Mouse (Mus musculus) erythroid progenitor cell, adult 5-6 weeks (primary cell): ENCODE data around the gene Ivd. TPM values are rescaled to one million over a fixed set of nuclear protein-coding genes. Genes with fewer than 3 reads are reported as not detected.
A peak's percentile ranks its signal among the peaks of the same experiment; 100 is the strongest.

ENCODE experiments used
- ATAC-seq: replicated peaks from 2 replicates; pipeline ENCODE4 v1.8.0; 2016; ENCODE audit warnings: moderate number of reproducible peaks, mild to moderate bottlenecking, moderate TSS enrichment, inconsistent platforms; ENCODE audit not compliant: poor library complexity, low FRiP score, severe bottlenecking
- total RNA-seq, 2 experiments: library from RNA; stranded (forward) in 1 of 2; stranded (reverse) in 1 of 2; fragments of 150-400 nt in 1 of 2; fragments of 186-747, 209-891 nt in 1 of 2; gene quantifications; 2 replicates each; pipeline versions ENCODE4 v1.2.3 to v1.2.4; 2015 to 2017; ENCODE audit warnings: low replicate concordance in 2 of 2

Gene Ivd
- total RNA-seq, 2 experiments from 2014 or later = 1.9 to 6.3 TPM

DNA sequence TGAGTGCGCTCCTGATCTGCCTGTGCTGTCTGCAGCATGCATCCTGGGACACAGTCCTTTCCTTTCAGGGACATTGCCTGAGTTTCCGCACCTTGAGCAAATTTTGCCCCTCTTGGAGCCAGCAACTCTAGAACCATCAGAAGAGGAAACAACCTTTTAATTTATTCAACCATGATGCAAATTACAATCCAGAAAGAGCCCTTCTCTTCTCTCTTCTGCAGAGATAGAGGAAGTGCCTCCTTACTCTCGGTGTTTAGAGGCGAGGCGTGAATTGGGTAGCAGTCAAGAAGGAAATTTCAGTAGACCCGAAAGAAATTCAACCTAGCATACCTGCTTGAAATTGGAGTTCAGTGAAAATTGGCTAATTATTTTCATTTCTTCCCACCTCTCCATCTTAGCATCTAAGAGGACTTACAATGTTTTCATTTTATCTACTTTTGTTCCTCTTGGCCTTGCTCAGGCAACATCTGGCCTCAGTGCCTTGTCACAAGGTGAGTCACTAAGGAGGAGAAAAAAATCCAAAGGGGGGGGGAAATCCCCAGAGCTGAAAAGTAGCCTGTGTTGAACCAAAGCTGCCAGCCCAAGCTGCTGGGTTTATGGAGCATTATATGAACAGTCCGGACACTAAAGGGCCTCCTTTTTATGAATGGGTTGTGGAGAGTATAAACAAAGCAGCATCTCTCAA lies 43.8 kb downstream of the Ivd start:
- ATAC-seq = no peak

DNA sequence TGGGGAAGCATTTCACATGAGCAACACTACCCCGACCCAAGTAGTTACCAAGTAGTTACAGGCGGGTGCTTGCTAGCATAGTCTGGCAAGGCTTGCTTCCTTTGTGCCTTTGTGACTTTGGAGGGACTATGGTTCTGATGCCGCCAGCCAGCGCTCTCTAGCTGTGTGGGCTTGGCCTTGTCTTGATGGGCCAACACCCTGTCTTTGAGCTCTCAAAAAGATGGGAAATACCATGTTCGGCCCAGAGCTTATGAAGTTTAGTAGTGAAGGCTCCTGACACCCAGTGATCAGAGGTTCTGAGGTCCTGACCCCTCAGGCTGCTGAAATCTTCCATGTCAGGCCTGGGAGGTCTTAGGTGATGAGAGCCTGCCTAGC lies 44.4 kb downstream of the Ivd start:
- no peak for ATAC-seq

DNA sequence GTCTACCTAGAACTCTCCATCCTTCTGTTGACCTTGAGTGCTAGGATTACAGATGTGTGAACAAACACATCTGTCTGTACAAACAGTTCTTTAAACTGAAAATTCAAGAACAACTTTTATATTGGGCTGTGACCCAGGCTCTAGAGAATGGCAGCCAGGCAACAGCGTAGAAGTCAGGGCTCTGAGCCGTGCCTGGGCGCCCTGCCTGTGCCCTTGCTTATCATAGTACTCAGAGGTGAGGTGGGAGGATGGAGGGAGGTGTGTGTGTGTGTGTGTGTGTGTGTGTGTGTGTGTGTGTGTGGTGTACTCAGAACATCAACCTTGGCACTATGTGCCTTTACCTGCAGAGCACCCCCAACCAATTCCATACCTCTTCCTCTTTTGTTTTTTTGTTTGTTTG lies 46.0 kb downstream of the Ivd start:
- ATAC-seq = no peak

DNA sequence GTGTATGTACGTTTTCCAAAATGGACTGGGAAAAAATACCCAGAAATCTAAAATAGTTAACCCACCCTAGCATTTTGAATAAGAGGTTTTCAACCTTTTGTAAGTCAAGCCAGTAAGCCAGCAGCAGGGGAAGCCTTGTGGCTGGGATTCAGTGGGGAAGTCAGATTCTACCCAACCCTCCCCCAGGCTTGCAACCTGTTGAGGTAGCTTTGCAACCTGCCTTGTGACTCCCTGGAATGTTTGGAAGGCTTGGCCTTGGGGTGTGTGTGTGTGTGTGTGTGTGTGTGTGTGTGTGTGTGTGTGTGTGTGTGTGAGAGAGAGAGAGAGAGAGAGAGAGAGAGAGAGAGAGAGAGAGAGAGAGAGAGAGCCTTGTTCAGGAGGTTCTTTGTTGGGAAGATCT lies 47.4 kb downstream of the Ivd start:
- ATAC-seq = no peak

DNA sequence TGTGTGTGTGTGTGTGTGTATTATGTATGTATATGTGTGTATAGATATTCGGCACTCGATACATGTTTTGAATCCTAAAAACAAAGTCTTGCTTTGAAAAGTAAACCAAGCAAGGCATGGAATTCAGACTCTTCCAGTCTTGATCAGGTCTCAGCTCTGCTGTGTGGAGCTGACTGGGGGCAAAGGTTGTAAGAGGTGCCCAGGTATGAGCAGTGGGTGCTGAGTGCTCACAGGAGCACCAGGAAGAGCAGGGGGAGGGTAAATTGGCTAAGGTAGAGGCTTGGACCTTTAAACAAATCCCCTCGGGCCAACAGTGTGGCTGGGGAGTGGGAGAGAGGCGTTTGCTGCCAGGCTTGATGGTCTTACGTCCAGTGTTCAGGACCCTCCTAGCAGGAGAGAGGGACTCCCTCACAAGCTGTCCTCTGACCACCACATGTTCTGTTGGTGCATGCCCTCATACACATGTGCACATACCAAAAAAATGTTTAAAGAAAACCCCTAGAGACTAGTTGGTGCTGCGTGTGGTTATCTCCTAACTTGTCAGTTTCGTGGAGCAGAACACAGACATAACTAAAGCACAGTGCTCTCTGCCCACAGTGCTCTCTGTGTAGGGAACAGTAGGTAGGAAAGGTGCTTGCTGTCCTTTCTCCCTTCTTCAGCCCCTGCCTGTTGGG lies 49.0 kb downstream of the Ivd start:
- ATAC-seq = no peak

DNA sequence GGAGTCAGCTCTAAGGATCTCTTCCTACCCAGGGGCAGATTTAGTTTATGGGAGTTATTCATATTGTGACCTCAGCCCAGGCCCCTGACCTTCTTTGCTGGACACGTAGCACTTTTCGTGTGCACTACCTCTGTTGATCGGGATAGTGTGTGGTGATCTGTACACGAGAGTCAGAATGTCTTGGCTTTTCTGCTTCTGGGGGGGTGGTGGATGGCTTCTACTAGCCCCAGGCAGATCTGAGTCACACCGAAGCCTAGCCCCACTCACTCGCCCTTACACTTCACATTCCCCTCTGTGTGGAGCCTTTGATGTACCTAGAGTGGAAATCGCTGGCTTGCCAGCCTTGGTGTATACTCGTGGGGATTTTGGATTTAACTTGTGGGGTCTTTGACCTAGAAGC lies 51.0 kb downstream of the Ivd start:
- no peak for ATAC-seq

DNA sequence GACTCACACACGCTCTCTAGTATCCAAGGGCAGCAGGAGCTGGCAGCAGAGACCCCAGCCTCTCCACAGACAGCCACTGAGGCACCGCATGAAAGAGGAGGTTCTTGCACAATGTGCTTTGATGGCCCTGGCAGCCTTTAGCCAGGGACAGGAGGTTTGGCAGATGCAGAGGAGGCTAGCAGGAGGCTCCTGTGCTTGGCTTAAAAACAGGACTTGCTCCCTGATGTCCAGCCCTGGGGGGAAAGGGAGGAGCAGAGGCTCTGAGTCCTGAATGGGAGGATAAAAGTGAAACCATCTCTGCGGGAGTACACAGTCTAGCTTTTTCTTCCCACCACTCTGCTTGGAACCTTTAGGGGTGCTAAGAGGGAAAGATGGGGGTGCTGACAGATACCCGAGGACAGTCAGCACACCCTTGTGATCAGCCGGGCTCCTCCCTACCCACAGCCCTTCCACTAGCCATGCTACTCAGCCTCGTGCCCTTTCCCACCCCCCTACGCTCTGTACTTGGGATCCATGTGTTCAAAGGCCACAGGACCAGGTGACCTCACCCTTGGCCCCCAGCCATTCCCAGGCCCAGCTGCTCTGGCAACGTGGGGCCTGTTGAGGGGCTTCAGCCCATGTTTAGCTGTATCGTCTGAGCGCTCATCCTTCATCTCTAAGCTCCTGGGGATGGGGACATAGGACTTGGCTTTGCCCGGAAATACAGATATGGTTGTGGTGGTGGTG lies 52.0 kb downstream of the Ivd start:
- ATAC-seq = no peak

DNA sequence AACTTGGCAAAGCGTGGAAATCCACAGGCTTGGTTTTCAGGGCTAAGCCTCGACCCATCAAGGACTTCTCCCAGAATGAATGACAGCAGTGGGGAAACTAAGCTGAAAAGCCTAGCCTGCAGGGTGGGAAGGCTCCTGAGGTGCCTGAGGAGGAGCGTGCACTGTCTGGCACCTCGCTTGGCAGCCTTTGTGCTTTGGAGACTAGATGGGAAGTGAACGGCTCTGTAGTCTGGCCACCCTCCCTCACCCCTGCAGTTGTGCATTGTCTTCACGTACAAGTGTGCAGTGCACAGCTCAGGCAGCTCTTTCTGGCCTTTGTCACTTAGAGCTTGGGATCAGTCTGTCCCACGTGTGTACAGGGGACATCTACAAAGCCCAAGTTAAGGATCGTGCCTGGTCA lies 52.9 kb downstream of the Ivd start:
- ATAC-seq = no peak

DNA sequence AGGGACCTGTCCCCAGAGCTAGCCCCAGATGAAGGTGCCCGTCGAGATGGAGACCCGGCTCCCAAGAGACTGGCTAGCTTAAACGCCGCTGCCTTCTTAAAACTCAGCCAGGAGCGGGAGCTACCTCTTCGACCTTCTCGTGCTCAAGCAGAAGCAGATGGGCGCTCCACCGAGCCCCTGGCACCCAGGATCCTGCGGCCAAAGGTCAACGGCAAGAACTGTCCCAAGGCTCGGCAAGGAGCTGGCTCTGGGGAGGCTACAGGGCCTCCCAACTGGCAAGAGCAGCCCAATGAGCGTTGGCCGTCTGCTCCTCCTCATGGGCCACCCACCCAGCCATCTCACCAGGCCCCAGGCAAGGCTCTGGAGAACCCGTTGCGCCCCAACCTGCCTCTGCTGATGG lies 54.7 kb downstream of the Ivd start:
- ATAC-seq = no peak

DNA sequence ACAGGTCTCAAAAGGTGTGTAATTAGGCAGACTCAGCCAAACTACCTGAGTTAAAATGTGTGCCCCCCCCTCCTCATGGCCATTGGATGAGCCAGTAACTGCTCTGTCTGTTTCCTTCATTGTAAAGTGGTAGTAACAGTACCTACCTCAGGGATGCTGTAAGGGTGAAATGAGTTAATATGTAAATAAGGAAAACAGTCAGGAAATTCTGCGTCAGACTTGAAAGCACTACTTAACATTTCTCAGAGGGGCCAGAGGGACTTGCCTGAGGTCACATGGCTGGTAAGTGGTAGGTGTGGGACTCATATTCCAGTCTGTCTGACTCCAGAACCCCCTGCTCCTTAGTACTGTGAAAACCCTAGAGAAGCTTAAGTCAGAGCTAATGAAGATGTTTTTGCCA lies 56.8 kb downstream of the Ivd start:
- no peak for ATAC-seq

DNA sequence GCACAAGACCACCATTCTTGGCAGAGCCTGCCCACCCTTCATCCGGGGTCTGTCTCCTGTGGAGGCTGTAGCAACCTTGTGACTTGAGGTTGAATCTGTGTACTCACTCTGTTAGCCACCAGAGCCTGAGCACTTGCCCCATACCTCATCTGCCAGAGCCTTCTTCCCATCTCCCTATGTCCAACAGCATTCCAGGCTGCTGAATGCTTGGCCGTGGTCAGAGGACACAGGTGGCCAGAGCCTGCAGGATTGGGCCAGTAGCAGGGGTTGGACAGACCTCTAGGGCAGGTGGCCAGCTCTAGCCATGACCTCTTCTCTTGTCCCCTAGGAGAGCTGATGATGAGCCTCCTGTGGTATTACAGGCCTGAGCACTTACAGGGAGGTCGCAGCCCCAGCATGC lies 58.7 kb downstream of the Ivd start:
- no peak for ATAC-seq

DNA sequence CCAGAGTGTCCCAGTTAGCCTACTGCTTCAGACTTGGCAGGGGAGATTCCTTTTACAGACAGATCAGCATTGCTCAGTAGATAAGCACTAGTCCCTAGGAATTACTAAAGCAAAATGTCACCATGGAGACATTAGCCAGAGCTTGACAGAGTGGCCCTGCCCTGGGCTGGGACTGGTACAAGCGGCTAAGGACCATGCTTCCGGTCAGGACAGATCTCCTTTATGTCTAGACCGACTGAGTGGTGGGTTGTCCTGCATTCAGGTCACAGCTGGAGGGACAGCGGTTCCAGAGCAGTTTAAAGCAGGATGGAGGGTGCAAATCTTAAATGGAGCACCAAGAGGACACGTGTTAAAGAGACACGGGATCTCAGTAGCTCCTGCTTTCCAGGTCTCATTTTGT lies 64.2 kb downstream of the Ivd start:
- no peak; the same call in 1 of the 2 replicates for ATAC-seq

DNA sequence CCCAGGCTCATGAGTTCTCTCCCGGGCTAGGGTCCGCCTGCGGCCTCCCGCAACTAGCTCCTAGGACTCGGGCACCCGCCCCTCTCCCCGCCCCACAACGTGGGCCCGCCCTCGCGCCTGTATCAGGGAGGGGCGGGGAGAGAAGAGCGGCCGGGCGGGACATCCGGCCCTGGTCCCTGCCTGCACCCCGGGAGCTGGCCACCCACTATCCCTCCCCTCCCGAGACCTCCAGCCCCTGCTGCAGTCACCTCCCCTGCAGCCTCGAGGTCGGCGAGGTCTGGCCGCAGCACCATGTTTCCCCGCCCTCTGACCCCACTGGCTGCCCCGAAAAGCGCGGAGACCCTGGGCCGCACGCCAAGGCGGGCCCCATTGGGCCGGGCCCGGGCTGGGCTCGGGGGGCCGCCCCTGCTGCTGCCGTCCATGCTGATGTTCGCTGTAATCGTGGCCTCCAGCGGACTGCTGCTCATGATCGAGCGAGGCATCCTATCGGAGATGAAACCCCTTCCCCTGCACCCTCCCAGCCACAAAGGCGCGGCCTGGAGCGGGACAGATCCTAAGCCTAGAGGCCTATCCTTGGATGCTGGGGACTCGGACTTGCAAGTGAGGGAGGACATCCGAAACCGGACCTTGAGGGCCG lies 64.7 kb downstream of the Ivd start, which contains the start of gene Chst14:
Chst14 (plus strand) TSS at position 136 of the 637 bp plus-strand sequence.
- peak; percentile 91 for ATAC-seq

DNA sequence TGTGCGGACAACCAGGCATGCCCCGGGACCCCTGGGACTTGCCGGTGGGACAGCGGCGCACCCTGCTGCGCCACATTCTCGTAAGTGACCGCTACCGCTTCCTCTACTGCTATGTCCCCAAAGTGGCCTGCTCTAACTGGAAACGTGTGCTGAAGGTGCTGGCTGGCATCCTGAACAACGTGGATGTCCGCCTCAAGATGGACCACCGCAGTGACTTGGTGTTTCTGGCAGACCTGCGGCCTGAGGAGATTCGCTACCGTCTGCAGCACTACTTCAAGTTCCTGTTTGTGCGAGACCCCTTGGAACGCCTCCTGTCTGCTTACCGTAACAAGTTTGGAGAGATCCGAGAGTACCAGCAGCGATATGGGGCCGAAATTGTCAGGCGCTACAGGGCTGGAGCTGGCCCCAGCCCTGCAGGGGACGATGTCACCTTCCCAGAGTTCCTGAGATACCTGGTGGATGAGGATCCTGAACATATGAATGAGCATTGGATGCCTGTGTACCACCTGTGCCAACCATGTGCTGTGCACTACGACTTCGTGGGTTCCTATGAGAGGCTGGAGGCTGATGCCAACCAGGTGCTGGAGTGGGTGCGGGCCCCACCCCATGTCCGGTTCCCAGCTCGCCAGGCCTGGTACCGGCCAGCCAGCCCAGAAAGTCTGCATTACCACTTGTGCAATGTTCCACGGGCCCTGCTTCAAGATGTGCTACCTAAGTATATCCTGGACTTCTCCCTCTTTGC lies 65.4 kb downstream of the Ivd start:
- ATAC-seq = no peak

Other genes with a start within 250 kb of the Ivd start
- gene Pak6, start 198.7 kb upstream of the Ivd start, total RNA-seq (2015; ENCODE audit: low replicate concordance) = not detected in 2 replicates
- 0.15 and 0.39 TPM in 2 replicates for gene Pak6, start 198.7 kb upstream of the Ivd start, total RNA-seq (2017; ENCODE audit: low replicate concordance)
- not detected in 2 replicates for gene Ankrd63, start 158.0 kb upstream of the Ivd start, total RNA-seq (2015; ENCODE audit: low replicate concordance)
- not detected in 2 replicates for gene Ankrd63, start 158.0 kb upstream of the Ivd start, total RNA-seq (2017; ENCODE audit: low replicate concordance)
- gene Plcb2, start 133.5 kb upstream of the Ivd start, total RNA-seq (2015; ENCODE audit: low replicate concordance) = 14.3 and 18.4 TPM in 2 replicates
- 9.8 and 12.3 TPM in 2 replicates for gene Plcb2, start 133.5 kb upstream of the Ivd start, total RNA-seq (2017; ENCODE audit: low replicate concordance)
- 5.0 and 8.4 TPM in 2 replicates for gene Inafm2, start 116.2 kb upstream of the Ivd start, total RNA-seq (2015; ENCODE audit: low replicate concordance)
- gene Inafm2, start 116.2 kb upstream of the Ivd start, total RNA-seq (2017; ENCODE audit: low replicate concordance) = 1.3 and 3.6 TPM in 2 replicates
- 2.1 TPM in 1 of 2 replicates, not detected in the other for gene Ccdc9b, start 99.3 kb upstream of the Ivd start, total RNA-seq (2015; ENCODE audit: low replicate concordance)
- 0.30 and 0.51 TPM in 2 replicates for gene Ccdc9b, start 99.3 kb upstream of the Ivd start, total RNA-seq (2017; ENCODE audit: low replicate concordance)
- not detected in 2 replicates for gene Phgr1, start 89.2 kb upstream of the Ivd start, total RNA-seq (2015; ENCODE audit: low replicate concordance)
- gene Phgr1, start 89.2 kb upstream of the Ivd start, total RNA-seq (2017; ENCODE audit: low replicate concordance) = not detected in 2 replicates
- not detected in 2 replicates for gene Disp2, start 82.2 kb upstream of the Ivd start, total RNA-seq (2015; ENCODE audit: low replicate concordance)
- 0.26 TPM in 1 of 2 replicates, not detected in the other for gene Disp2, start 82.2 kb upstream of the Ivd start, total RNA-seq (2017; ENCODE audit: low replicate concordance)
- 48.2 and 74.6 TPM in 2 replicates for gene Knstrn, start 48.0 kb upstream of the Ivd start, total RNA-seq (2015; ENCODE audit: low replicate concordance)
- 156 and 210 TPM in 2 replicates for gene Knstrn, start 48.0 kb upstream of the Ivd start, total RNA-seq (2017; ENCODE audit: low replicate concordance)
- 7.6 and 8.8 TPM in 2 replicates for gene Bahd1, start 38.4 kb downstream of the Ivd start, total RNA-seq (2015; ENCODE audit: low replicate concordance)
- gene Bahd1, start 38.4 kb downstream of the Ivd start, total RNA-seq (2017; ENCODE audit: low replicate concordance) = 14.5 and 15.1 TPM in 2 replicates
- gene Chst14, start 64.5 kb downstream of the Ivd start, total RNA-seq (2015; ENCODE audit: low replicate concordance) = not detected in 2 replicates
- 0.77 TPM in 1 of 2 replicates, not detected in the other for gene Chst14, start 64.5 kb downstream of the Ivd start, total RNA-seq (2017; ENCODE audit: low replicate concordance)
- gene Ccdc32, start 167.4 kb downstream of the Ivd start, total RNA-seq (2015; ENCODE audit: low replicate concordance) = 4.6 and 7.2 TPM in 2 replicates
- gene Ccdc32, start 167.4 kb downstream of the Ivd start, total RNA-seq (2017; ENCODE audit: low replicate concordance) = 10.1 and 12.9 TPM in 2 replicates
- 2.1 and 2.5 TPM in 2 replicates for gene Rpusd2, start 172.8 kb downstream of the Ivd start, total RNA-seq (2015; ENCODE audit: low replicate concordance)
- gene Rpusd2, start 172.8 kb downstream of the Ivd start, total RNA-seq (2017; ENCODE audit: low replicate concordance) = 0.61 and 0.90 TPM in 2 replicates
- 282 and 376 TPM in 2 replicates for gene Knl1, start 185.2 kb downstream of the Ivd start, total RNA-seq (2015; ENCODE audit: low replicate concordance)
- 418 and 469 TPM in 2 replicates for gene Knl1, start 185.2 kb downstream of the Ivd start, total RNA-seq (2017; ENCODE audit: low replicate concordance)